Mouse (Mus musculus): ENCODE results near the gene Gm9040. TPM values are rescaled to one million over a fixed set of nuclear protein-coding genes. Genes with fewer than 3 reads are reported as not detected.

Gene Gm9040
- polyA plus RNA-seq, 1 experiment, result not detected

Other genes with a start within 250 kb of the Gm9040 start
- gene Mdm1, start 185.2 kb downstream of the Gm9040 start, polyA plus RNA-seq (2012), result 1.4 and 2.1 TPM in 2 replicates
- gene Il22, start 122.0 kb downstream of the Gm9040 start, polyA plus RNA-seq (2012), result not detected in 2 replicates
- gene Gm32717, start 86.2 kb downstream of the Gm9040 start, polyA plus RNA-seq (2012), result not detected in 2 replicates
- not detected in 2 replicates for gene Gm32802, start 68.3 kb downstream of the Gm9040 start, polyA plus RNA-seq (2012)
- gene Iltifb, start 31.9 kb downstream of the Gm9040 start, polyA plus RNA-seq (2012), result not detected in 2 replicates
- gene Gm9044, start 5.4 kb upstream of the Gm9040 start, polyA plus RNA-seq (2012), result not detected in 2 replicates
- not detected in 2 replicates for gene Gm9045, start 10.9 kb upstream of the Gm9040 start, polyA plus RNA-seq (2012)
- gene Gm9046, start 16.3 kb upstream of the Gm9040 start, polyA plus RNA-seq (2012), result not detected in 2 replicates
- gene Gm9048, start 21.7 kb upstream of the Gm9040 start, polyA plus RNA-seq (2012), result not detected in 2 replicates
- gene Gm9049, start 27.1 kb upstream of the Gm9040 start, polyA plus RNA-seq (2012), result not detected in 2 replicates
- not detected in 2 replicates for gene Ifng, start 114.1 kb upstream of the Gm9040 start, polyA plus RNA-seq (2012)

Measured in erythroblast, embryonic 14.5 days (primary cell).